Mouse (Mus musculus) neural tube, embryonic 14.5 days (tissue): ENCODE data around the gene Rufy1. TPM values are rescaled to one million over a fixed set of nuclear protein-coding genes. Genes with fewer than 3 reads are reported as not detected.

Source experiments
- ATAC-seq: fragments of 200-750 bp; cut with Nextera tagmentation; 2 replicates; pipeline ENCODE4 v1.8.0; 2017; ENCODE audit warnings: low read depth, mild to moderate bottlenecking, moderate TSS enrichment, moderate library complexity
- H3K27ac ChIP-seq: fragments of 300-500 bp; sonication (generic); 2 replicates; pipeline ENCODE4 v1.5.1; 2014; ENCODE audit warnings: low read depth, mild to moderate bottlenecking, control low read depth, low read length, moderate library complexity, mixed read lengths
- H3K27me3 ChIP-seq: fragments of 300-500 bp; sonication (generic); 2 replicates; pipeline ENCODE4 v1.6.1; 2014; ENCODE audit warnings: low read length; ENCODE audit not compliant: control insufficient read depth, insufficient read depth
- H3K36me3 ChIP-seq: fragments of 300-500 bp; sonication (generic); 2 replicates; pipeline ENCODE4 v1.6.1; 2014; ENCODE audit warnings: low read length, mixed read lengths; ENCODE audit not compliant: control insufficient read depth, insufficient read depth
- H3K4me1 ChIP-seq: fragments of 300-500 bp; sonication (generic); 2 replicates; pipeline ENCODE4 v1.6.1; 2014; ENCODE audit warnings: low read length; ENCODE audit not compliant: control insufficient read depth, insufficient read depth
- H3K4me2 ChIP-seq: fragments of 300-500 bp; sonication (generic); 2 replicates; pipeline ENCODE4 v1.6.1; 2014; ENCODE audit warnings: mild to moderate bottlenecking, low read depth, low read length, control low read depth
- H3K4me3 ChIP-seq: fragments of 300-500 bp; sonication (generic); 2 replicates; pipeline ENCODE4 v1.5.1; 2014; ENCODE audit warnings: low read depth, low read length, control low read depth, mixed read lengths
- H3K9ac ChIP-seq: fragments of 300-500 bp; sonication (generic); replicated peaks from 2 replicates; pipeline ENCODE4 v1.6.1; 2014; ENCODE audit warnings: low read depth, mild to moderate bottlenecking, control low read depth, low read length, mixed read lengths
- H3K9me3 ChIP-seq: fragments of 300-500 bp; sonication (generic); 2 replicates; pipeline ENCODE4 v1.6.1; 2016; ENCODE audit warnings: low read length; ENCODE audit not compliant: control insufficient read depth
- WGBS: fragments of 180-500 bp; shearing (Covaris S2); extraction: QIAGEN DNeasy Blood & Tissue Kit; methylation state at CpG from one replicate; pipeline ENCODE4 v1.1.7; 2014; 5-methylcytosine and 5-hydroxymethylcytosine counted together
- microRNA counts: library from miRNA; unstranded; fragments of <30 nt; microRNA quantifications from one replicate; lab custom pipeline; 2016
- microRNA-seq: library from miRNA; unstranded; fragments of <30 nt; microRNA quantifications from one replicate; pipeline ENCODE4, GENCODE M21; 2016
- polyA plus RNA-seq: library from polyadenylated mRNA; unstranded; fragments of >200 nt; fragmentation: Nextera tagmentation; extraction: Ambion mirVana; gene quantifications from 2 replicates; pipeline ENCODE4 v1.2.1, GENCODE M21; 2014

Rufy1 gene
- polyA plus RNA-seq, 1 experiment from 2014 or later: 31.9 TPM

- no peak for ATAC-seq
- Histone ChIP-seq H3K9me3 (no peaks in the 10 kb centered on the region), H3K9ac (no peak within 1 kb of the TSS), H3K36me3 (no peaks in the 10 kb centered on the region), H3K4me2 (no peak within 1 kb of the TSS), H3K27me3 (no peaks in the 10 kb centered on the region), H3K27ac (no peak within 1 kb of the TSS), H3K4me1 (no peaks in the 10 kb centered on the region), H3K4me3 (no peak within 1 kb of the TSS)
These were observed 76.8 kb downstream of the Rufy1 start, which contains the start of gene Cby3 for GRCm38 (mm10) chr11:50354162-50354561. Gene Cby3, plus strand, starts transcription at chr11:50354462.

GRCm38 (mm10) chr11:50352177-50352576, 78.7 kb downstream of the Rufy1 start:
- Histone ChIP-seq H3K9ac (no peak overlapping the region), H3K27ac (no peak overlapping the region), H3K4me2 (no peak overlapping the region), H3K27me3 (no peaks in the 10 kb centered on the region), H3K4me3 (no peak overlapping the region), H3K9me3 (no peaks in the 10 kb centered on the region), H3K36me3 (no peaks in the 10 kb centered on the region), H3K4me1 (no peaks in the 10 kb centered on the region)
- 66% methylated on average over 2 of the region's 2 CpGs for WGBS
- ATAC-seq: no peak

- Histone ChIP-seq H3K27ac (no peak overlapping the region), H3K4me2 (no peak overlapping the region), H3K27me3 (no peaks in the 10 kb centered on the region), H3K9ac (no peak overlapping the region), H3K4me3 (no peak overlapping the region), H3K4me1 (no peaks in the 10 kb centered on the region), H3K36me3 (no peaks in the 10 kb centered on the region), H3K9me3 (no peaks in the 10 kb centered on the region)
- no peak for ATAC-seq
- WGBS: 88% methylated on average over 9 of the region's 9 CpGs
These were observed 84.5 kb downstream of the Rufy1 start for GRCm38 (mm10) chr11:50346256-50347032.

- 87% methylated on average over 4 of the region's 4 CpGs for WGBS
- H3K4me2 ChIP-seq: no peak overlapping the region
- no peaks in the 10 kb centered on the region for H3K4me1 ChIP-seq
- H3K9ac ChIP-seq: no peak overlapping the region
- H3K27me3 ChIP-seq: no peaks in the 10 kb centered on the region
- H3K4me3 ChIP-seq: no peak overlapping the region
- no peak for ATAC-seq
- no peaks in the 10 kb centered on the region for H3K9me3 ChIP-seq
- no peaks in the 10 kb centered on the region for H3K36me3 ChIP-seq
- no peak overlapping the region for H3K27ac ChIP-seq
These were observed 85.4 kb downstream of the Rufy1 start for GRCm38 (mm10) chr11:50345486-50345885.

MicroRNAs within 50 kb of the gene (microRNA counts, 519-probe panel; counts per million panel counts)
- microRNA mmu-miR-804 (lab: Ali Mortazavi, UCI): 3,245 counts per million, percentile 23 among the panel's probes with 10 or more counts

Small RNA genes lying within 50 kb of the gene (microRNA-seq; reads per million reads assigned to microRNA genes)
- not detected for gene Mir804

Other genes starting within 250 kb of the Rufy1 start
- gene Sqstm1, start 220.3 kb downstream of the Rufy1 start, polyA plus RNA-seq: 377 and 383 TPM in 2 replicates
- 52.0 and 53.6 TPM in 2 replicates for gene Mgat4b, start 220.2 kb downstream of the Rufy1 start, polyA plus RNA-seq
- gene Ltc4s, start 192.5 kb downstream of the Rufy1 start, polyA plus RNA-seq: 1.3 and 3.3 TPM in 2 replicates
- 3.5 and 4.4 TPM in 2 replicates for gene Maml1, start 138.8 kb downstream of the Rufy1 start, polyA plus RNA-seq
- 205 and 227 TPM in 2 replicates for gene Canx, start 105.5 kb downstream of the Rufy1 start, polyA plus RNA-seq
- gene Cby3, start 76.7 kb downstream of the Rufy1 start, polyA plus RNA-seq: 0.81 and 0.92 TPM in 2 replicates
- gene Hnrnph1, start 54.1 kb downstream of the Rufy1 start, polyA plus RNA-seq: 441 and 486 TPM in 2 replicates
- gene Adamts2, start 171.0 kb upstream of the Rufy1 start, polyA plus RNA-seq: 2.4 and 5.7 TPM in 2 replicates